Mouse (Mus musculus) E14TG2a.4 (cell line): ENCODE results near the gene Lman1l.
A peak's percentile ranks its signal among the peaks of the same experiment; 100 is the strongest.

ENCODE experiments used
- H3K27me3 ChIP-seq: 2 replicates; pipeline ENCODE4 v1.6.1; 2014; ENCODE audit warnings: low read length, control low read depth; ENCODE audit not compliant: insufficient read depth
- H3K36me3 ChIP-seq: 2 replicates; pipeline ENCODE4 v1.6.1; 2014; ENCODE audit warnings: low read length, control low read depth; ENCODE audit not compliant: insufficient read depth
- H3K4me1 ChIP-seq: replicated peaks from 2 replicates; pipeline ENCODE4 v1.6.1; 2014; ENCODE audit warnings: low read depth, low read length, control low read depth
- H3K4me3 ChIP-seq: replicated peaks from 2 replicates; pipeline ENCODE4 v1.5.1; 2014; ENCODE audit warnings: mild to moderate bottlenecking, low read length
- H3K9me3 ChIP-seq: 2 replicates; pipeline ENCODE4 v1.6.1; 2014; ENCODE audit warnings: low read length, control low read depth
- CTCF ChIP-seq: conservative IDR thresholded peaks from 2 replicates; pipeline ENCODE4 v1.5.1; 2014; ENCODE audit warnings: low read length
- NANOG ChIP-seq: IDR thresholded peaks from 2 replicates; pipeline ENCODE4 v1.6.1; 2014; ENCODE audit warnings: borderline replicate concordance, low read length, mixed read lengths
- POU5F1 ChIP-seq: IDR thresholded peaks from 2 replicates; pipeline ENCODE4 v1.6.1; 2014; ENCODE audit warnings: low read length, borderline replicate concordance

Gene Lman1l

DNA sequence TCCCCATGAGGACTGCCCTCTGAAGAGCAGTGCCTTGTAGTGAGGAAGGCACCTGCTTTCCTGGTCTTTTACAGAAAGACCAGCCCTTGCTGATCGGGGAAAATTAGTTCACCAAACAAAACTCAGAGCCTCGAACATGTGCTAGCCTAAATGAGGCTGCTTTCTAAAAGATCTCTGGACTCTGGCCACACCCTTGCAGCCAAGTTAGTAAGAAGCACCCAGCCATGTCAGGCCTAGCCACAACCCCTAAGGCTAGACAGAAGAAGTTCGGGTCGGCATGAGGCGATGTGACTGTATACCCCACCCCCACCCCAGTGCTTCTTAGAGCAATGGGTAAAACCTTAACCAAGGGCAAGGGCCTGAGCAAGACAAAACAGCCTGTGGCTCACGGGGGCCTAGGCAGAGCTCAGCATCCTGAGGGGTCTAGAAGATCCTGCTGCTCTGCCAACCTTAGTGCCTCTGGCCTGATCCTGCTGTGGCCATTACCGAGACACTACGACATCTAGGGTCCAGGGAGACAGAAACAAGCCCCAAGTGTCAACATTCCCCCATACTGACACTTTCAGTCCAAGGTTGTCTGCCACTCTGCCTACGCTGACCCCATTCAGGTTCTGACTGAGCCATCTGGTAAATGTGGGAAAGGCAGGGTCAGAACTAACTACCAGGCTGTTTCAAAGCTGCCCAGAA is 22.7 kb upstream of the Lman1l start:
- peaks cover 78% of the 10 kb centered on the region for H3K4me1 ChIP-seq

DNA sequence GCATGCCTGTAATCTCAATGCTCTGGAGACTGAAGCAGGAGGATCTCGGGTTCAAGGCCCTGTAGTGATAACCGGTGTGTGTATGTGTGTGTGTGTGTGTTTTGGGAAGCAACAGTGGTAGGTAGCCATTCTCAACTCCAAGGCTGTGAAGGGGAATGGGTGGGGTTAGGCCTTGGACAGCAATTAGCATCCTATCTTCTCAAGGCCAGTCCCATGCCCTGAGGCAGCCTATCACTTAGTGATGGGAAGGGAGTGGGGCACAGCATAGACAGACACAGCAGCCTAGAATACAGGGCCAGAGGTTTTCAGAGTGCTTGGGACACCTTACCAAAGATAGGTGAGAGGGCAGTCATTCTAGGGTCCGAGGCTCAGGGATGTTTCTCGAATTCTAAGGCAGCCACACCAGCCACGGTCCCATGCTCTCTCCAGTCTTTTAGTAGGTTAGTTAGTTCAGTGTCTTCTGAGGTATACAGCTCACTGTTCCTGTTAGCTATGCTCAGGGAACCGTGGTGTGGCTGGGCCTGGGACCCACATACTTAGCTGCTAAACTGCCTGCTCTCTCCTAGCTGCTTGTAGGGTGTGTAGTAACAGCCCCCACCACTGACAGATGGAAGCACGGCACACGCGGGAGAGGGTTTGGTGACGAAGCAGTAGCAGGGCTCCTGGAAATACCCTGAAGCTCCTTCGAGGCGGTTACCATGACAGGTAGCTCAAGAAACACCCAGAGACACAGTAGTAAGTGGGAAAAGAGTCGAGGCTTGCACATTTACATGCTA is 21.4 kb upstream of the Lman1l start:
- peaks cover 79% of the 10 kb centered on the region for H3K4me1 ChIP-seq
- no peaks in the 10 kb centered on the region for H3K9me3 ChIP-seq
- TF ChIP-seq CTCF: no peak
- no peak for TF ChIP-seq POU5F1
- TF ChIP-seq NANOG: no peak

More for the DNA sequence above, 22.7 kb upstream of the Lman1l start:
- H3K4me3 ChIP-seq: peak overlapping the region; percentile 23; the same call in 1 of the 2 replicates
- TF ChIP-seq POU5F1 (no peak), NANOG (no peak), CTCF (no peak)
- peaks cover 24% of the 10 kb centered on the region for H3K27me3 ChIP-seq
- peaks cover 10% of the 10 kb centered on the region; the same call in 1 of the 2 replicates for H3K36me3 ChIP-seq
- no peaks in the 10 kb centered on the region for H3K9me3 ChIP-seq

DNA sequence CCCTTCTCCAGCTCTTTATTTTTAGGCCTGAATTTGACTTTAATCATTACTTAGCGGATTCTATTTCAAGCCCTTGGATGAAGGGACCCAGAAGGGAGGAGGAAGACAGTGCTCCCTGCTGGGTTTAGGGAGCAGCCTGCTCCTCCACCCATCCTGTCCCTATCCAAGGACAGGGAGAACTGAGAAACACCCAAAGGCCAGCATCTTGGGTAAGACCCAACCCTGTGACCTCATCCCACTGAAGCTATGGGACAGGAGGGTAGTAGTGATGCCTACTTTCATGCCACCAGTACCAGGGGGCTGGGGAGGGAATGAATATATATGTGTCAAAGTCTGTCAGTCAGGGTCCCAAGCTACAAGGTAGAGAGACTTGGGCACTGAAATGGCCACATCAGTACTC is 20.4 kb upstream of the Lman1l start:
- H3K4me1 ChIP-seq: peaks cover 73% of the 10 kb centered on the region
- peak overlapping the region; percentile 57 for H3K4me3 ChIP-seq
- no peaks in the 10 kb centered on the region for H3K9me3 ChIP-seq
- TF ChIP-seq POU5F1 (no peak), CTCF (no peak), NANOG (no peak)
- peaks cover 4% of the 10 kb centered on the region; the same call in 1 of the 2 replicates for H3K27me3 ChIP-seq
- H3K36me3 ChIP-seq: peaks cover 10% of the 10 kb centered on the region; the same call in 1 of the 2 replicates

More for the DNA sequence above, 21.4 kb upstream of the Lman1l start:
- H3K4me3 ChIP-seq: no peak overlapping the region
- H3K36me3 ChIP-seq: peaks cover 10% of the 10 kb centered on the region; the same call in 1 of the 2 replicates
- peaks cover 12% of the 10 kb centered on the region for H3K27me3 ChIP-seq

- H3K36me3 ChIP-seq: peaks cover 10% of the 10 kb centered on the region; the same call in 1 of the 2 replicates
- H3K27me3 ChIP-seq: 0 out of 2 replicates have a peak, but pooled peaks cover 4% of the 10 kb centered on the region
- H3K4me1 ChIP-seq: peaks cover 69% of the 10 kb centered on the region
- TF ChIP-seq NANOG (no peak), POU5F1 (no peak), CTCF (no peak)
- H3K4me3 ChIP-seq: peak overlapping the region; percentile 57
- no peaks in the 10 kb centered on the region for H3K9me3 ChIP-seq
These were observed 19.8 kb upstream of the Lman1l start for GRCm38 (mm10) chr9:57640384-57640783.

DNA sequence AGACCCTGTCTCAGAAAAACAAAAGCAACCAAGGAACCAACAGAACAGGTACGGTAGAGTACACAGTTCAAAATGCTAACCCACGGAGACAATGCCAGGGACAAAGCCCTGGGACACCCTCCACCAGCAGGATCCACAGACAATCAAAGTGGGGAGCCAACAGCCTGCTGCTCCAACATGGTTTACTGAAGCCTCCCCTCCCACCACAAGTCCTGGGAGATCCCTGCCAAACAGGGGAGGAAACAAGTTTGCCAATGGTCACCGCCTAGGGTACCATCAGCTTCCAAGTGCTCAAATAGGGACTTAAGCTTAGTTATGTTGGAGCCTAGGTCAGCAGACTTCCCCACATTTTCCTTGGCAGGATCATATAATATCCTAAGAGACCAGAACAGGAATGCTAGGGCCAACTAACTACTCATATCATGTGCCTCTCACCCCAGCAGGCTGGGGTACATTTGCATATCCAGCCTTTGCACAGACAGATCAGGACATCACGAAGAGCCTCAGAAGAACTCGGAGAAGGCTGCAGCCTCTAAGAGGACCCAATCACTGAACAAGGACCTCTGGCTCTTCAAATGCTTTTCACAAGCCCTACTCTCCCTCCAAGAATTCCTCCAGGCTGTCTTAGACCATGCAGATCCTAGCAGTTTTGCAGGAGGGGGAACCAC is 19.2 kb upstream of the Lman1l start:
- H3K27me3 ChIP-seq: 0 out of 2 replicates have a peak, but pooled peaks cover 4% of the 10 kb centered on the region
- no peaks in the 10 kb centered on the region for H3K9me3 ChIP-seq
- H3K4me1 ChIP-seq: peaks cover 68% of the 10 kb centered on the region
- no peak for TF ChIP-seq CTCF
- H3K36me3 ChIP-seq: peaks cover 10% of the 10 kb centered on the region; the same call in 1 of the 2 replicates
- H3K4me3 ChIP-seq: peak overlapping the region; percentile 57

GRCm38 (mm10) chr9:57638651-57639459 is 18.3 kb upstream of the Lman1l start:
- TF ChIP-seq POU5F1 (no peak), NANOG (no peak), CTCF (no peak)
- Histone ChIP-seq H3K4me3 (no peak overlapping the region), H3K36me3 (peaks cover 18% of the 10 kb centered on the region; the same call in 1 of the 2 replicates), H3K27me3 (no peaks in the 10 kb centered on the region), H3K4me1 (peaks cover 61% of the 10 kb centered on the region), H3K9me3 (no peaks in the 10 kb centered on the region)

GRCm38 (mm10) chr9:57637741-57638322 is 17.3 kb upstream of the Lman1l start:
- Histone ChIP-seq H3K27me3 (no peaks in the 10 kb centered on the region), H3K36me3 (peaks cover 18% of the 10 kb centered on the region; the same call in 1 of the 2 replicates), H3K9me3 (no peaks in the 10 kb centered on the region), H3K4me3 (no peak overlapping the region), H3K4me1 (peaks cover 61% of the 10 kb centered on the region)
- no peak for TF ChIP-seq NANOG
- TF ChIP-seq POU5F1: no peak
- TF ChIP-seq CTCF: no peak
